Mouse (Mus musculus) cerebellum, adult 2 months (tissue): ENCODE results near the gene Rnf157.

Source experiments
- CTCF ChIP-seq: fragments of 200-500 bp; IDR thresholded peaks from 2 replicates; pipeline ENCODE4 v1.5.1; 2011; ENCODE audit warnings: low read depth, mild to moderate bottlenecking, control low read depth, low read length, moderate library complexity, borderline replicate concordance; ENCODE audit not compliant: insufficient read depth
- POLR2A ChIP-seq: fragments of 200-500 bp; IDR thresholded peaks from 2 replicates; pipeline ENCODE4 v1.6.1; 2011; ENCODE audit warnings: low read length, control low read depth, borderline replicate concordance; ENCODE audit not compliant: insufficient read depth

DNA sequence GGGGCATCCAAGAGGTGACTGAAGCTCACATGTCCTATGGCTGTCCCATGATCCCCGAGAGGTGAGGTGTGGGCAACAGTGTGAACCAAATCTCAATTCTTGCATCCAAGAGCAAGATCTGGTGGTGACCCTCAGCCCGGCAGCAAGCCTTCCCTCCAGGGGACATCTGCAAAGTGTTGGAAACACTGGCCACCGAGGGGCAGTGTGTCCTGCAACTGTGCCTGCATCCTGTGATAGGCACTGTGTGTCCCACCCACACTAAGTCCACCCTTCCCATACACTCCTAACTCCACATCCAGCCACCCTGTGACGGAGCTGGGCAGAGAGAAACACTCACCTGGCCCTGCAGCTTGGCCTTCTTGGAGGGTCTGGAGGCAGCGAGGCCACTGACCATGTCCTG lies 35.0 kb upstream of the Rnf157 start:
- no peak for TF ChIP-seq POLR2A
- TF ChIP-seq CTCF = no peak
